In genomic region chr14:55043694-55044093, GRCm38 (mm10) we compare ENCODE assay signal across 3 mouse cellular contexts. TPM values are rescaled to one million over a fixed set of nuclear protein-coding genes. Genes with fewer than 3 reads are reported as not detected.
"Had no signal": no experiment of that assay in that cellular context is flagged by ENCODE, and none has a peak within 500 bp of the region (broad histone marks: within the 10 kb centered on the region; RNA-seq: fewer than 3 reads in every experiment).

No protein-coding gene starts in this region.

RNA-seq across cellular contexts. Expression of gene Myh7, which starts 49.3 kb away (rescaled TPM):
- total RNA-seq: common myeloid progenitor, adult 5-6 weeks; granulocyte monocyte progenitor cell, adult 5-6 weeks had no signal
- polyA plus RNA-seq: erythroblast, embryonic 14.5 days had no signal
